Mouse (Mus musculus) layer of hippocampus, adult 18-20 months (tissue): ENCODE results near the gene Ypel3. TPM values are rescaled to one million over a fixed set of nuclear protein-coding genes. Genes with fewer than 3 reads are reported as not detected.
"Not testable (repeated sequence)": the region's sequence is repeated elsewhere in the genome, so short reads cannot be mapped to it uniquely, and the experiment has no call there.

Source experiments
- DNase-seq, 2 experiments: peaks; one replicate each; pipeline ENCODE4 v3.0.0; 2022; ENCODE audit warnings: low spot score in 2 of 2
- total RNA-seq, 2 experiments: library from RNA; stranded (reverse); gene quantifications; 2 replicates each; pipeline ENCODE4 v1.2.3; 2021

Gene Ypel3
- total RNA-seq, 2 experiments from 2014 or later: 286 to 300 TPM

DNA sequence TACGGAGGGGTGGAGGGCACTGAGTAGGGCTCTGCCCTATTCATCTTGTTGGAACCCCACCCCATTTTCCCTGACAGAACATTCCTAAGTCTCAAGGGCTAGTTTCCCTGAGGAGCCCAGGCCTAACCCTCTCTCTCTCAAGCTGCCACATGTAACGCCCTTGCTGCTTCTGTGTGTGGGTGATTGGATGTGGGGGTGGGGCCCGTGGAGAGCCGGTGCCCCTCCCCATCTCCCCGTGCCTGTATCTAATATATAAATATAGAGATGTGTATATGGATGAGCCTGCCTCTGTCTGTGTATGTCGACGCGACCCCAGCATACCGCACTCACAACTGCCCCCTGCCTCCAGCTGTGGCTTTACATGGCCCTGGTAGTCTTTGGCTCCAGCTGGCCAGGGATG lies 11.2 kb upstream of the Ypel3 start:
- DNase-seq: no peak

DNA sequence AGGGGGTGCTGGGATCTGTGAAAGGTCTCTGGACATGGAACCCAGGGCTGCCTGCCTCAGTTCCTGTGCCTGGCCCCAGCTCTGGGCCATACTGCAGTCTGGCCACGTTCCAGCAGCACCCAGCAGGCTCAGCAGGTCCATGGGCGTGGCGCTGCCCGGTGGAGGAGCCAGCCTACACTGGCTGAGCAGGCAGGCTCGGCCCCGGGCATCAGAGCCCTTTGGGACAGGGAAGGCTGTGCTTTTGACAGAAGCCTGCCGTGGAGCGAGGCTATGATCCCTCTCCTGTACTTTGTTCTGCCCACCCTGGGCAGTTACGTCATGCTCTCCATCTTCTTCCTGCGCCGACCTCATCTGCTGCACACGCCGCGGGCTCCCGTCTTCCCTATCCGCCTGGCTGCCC lies 10.6 kb upstream of the Ypel3 start, which contains the start of gene Gdpd3:
Gdpd3 (plus strand) TSS at position 134 of the 400 bp plus-strand sequence.
- DNase-seq: no peak

DNA sequence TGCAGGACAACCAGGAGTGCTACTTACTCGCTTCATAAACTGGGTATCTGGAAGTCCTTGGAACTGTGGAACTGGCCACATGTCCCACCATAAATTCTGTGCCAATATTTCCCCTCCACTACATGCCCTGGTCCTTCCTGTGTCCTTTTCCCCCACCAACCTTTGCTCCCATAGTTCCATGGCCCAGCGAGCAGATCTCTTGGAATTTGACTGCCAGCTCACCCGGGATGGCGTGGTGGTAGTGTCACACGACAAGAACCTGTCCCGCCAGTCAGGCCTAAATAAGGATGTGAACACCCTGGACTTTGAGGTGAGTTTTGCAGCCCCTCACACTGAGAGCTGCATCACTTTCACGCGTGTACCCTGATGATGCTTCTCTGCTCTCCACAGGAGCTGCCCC lies 9.8 kb upstream of the Ypel3 start:
- DNase-seq: no peak

DNA sequence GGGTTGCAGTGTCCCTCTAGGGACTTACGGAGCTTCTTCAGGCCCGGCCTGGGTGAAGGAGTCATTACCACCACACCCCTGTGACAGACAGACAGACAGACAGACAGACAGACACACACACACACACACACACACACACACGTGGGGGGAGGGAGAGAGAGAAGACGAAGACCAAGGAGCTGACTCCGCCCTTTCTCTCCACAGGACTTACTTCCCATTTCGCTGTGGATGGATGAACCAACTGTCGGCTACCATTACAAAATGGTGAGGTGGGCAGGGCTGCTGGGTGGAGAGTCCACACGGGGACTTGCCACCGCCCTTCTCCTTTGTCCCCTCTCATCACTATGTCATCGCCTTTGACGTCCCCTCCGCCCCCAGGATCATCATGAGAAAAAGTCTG lies 6.0 kb upstream of the Ypel3 start:
- no peak for DNase-seq

DNA sequence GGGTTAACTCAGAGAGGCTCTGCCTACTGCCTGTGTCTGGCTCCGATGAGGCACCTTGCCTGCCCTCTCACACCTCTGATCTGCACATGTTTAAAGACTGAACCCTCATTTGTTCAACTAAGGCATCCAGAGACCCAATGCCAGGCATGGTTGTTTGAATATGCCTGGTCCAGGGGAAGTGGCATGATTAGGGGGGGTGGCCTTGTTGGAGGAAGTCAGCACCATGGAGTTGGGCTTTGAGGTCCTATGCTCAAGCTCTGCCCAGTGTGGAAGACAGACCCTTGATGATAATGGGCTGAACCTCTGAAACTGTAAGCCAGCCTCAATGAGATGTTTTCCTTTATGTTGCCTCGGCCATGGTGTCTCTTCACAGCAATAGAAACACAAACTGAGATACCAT lies 3.4 kb upstream of the Ypel3 start:
- DNase-seq: no peak

DNA sequence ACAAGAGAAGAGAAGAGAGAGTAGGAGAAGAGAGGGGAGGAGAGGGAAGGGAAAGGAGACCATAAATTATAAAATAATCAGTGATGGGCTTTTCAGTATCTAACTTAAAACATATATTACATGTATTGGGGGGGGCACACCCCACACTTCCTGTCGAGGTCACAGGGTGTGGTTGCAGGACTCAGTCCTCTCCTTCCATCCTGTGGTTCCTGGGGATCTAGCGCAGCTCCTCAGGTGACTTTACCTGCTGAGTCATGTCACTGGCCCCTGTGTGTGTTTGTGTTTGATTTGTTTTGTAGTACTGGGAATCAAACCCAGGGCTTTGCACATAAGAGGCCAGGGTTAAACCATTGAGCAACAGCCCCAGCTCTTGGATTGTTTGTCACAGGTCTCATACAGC lies 2.3 kb upstream of the Ypel3 start:
- DNase-seq: no peak

DNA sequence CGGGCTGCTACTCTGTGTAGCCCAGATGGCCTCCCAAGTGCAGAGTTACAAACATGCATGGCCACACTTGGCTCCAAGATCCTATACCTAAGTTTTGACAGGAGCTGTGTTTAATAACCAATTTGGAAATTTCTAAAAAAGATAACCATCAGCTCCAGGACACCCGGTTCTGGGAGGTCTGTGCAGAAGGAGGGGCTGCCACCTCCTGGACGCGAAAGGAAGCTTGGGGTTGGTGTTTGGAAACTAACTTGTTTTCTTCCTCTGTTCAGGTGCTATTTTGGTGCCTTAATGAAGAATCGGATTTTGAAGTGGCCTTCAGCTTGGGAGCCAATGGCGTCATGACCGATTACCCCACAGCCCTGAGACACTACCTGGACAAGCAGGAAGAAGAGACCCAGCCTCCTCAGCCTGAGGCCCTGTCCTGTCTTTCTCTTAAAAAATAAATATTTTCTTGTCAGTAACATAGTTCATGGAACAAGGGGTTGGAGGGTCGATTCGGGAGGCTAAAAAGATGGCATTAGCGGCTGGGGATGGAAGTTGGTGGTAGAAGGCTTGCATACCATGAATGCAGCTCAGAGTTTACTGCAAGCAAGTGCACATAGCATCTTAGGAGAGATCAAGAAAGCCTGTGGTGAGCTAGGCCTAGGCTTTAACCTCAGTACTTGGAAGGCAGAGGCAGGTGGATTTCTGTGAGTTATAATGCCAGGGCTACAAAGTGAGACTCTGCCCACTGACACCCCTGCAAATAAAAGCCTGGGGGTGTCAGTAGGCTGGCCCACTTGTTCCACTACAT lies 1.4 kb upstream of the Ypel3 start:
- DNase-seq: no peak

DNA sequence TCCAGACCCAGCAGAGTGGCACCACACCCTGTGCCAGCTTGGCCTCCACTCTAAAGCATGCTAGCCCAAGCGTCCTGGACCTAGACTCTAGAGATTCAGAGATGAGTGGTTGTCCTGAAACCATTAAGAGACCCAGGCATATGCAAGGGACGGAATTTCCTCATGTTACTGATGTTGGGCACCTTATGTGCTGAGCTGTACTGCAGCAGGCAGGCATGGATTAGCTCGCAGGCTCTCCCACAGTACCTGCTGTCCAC lies 849 bp upstream of the Ypel3 start:
- DNase-seq: no peak

DNA sequence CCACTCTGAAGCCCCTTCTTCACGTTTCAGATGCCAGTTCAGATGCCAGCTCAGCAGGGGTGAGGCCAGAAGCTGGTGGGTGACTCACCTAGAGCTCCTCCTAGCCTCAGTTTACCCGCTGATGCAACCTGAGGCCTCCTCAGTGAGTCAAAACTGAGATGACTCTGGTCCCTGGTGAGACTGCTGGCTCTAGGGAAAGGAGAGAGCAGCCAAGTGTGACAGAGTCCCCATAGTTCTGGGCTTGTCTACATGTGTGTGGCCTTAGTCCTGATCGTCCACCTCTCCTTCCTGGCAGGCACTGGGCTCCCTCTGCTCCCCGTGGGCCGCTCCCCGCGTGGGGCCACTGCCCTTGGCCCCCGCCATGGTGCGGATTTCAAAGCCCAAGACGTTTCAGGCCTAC lies 721 bp downstream of the Ypel3 start:
- DNase-seq: no peak

DNA sequence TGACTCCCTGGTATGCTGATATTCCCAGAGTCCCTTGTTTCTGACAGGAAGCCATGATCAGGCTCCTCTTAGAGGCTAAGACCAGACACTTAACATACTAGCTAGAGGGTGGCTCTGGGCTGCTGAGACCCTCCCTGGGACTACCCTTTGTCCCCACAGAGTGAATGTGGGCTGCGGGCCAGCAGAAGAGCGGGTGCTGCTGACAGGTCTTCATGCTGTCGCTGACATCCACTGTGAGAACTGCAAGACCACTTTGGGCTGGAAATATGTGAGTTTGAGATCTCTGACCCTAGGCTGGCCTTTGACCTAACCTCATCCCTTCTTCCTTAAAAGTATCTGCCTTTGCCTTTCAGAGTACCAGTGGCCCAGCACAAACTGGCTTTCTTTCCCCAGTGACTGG lies 1.4 kb downstream of the Ypel3 start:
- DNase-seq: no peak

DNA sequence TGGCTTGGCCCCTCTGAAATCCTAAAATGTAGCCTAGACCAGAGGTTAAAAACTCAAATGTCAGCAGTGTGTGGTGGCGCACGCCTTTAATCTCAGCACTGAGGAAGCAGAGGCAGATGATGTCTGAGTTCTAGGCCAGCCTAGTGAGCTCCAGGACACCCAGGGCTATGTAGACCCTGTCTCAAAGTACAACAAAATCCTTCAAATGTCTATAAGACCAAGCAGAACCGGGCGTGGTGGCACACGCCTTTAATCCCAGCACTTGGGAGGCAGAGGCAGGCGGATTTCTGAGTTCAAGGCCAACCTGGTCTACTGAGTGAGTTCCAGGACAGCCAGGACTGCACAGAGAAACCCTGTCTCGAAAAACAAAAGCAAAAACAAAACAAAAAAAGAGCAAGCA lies 2.3 kb downstream of the Ypel3 start:
- not testable (repeated sequence) for DNase-seq

DNA sequence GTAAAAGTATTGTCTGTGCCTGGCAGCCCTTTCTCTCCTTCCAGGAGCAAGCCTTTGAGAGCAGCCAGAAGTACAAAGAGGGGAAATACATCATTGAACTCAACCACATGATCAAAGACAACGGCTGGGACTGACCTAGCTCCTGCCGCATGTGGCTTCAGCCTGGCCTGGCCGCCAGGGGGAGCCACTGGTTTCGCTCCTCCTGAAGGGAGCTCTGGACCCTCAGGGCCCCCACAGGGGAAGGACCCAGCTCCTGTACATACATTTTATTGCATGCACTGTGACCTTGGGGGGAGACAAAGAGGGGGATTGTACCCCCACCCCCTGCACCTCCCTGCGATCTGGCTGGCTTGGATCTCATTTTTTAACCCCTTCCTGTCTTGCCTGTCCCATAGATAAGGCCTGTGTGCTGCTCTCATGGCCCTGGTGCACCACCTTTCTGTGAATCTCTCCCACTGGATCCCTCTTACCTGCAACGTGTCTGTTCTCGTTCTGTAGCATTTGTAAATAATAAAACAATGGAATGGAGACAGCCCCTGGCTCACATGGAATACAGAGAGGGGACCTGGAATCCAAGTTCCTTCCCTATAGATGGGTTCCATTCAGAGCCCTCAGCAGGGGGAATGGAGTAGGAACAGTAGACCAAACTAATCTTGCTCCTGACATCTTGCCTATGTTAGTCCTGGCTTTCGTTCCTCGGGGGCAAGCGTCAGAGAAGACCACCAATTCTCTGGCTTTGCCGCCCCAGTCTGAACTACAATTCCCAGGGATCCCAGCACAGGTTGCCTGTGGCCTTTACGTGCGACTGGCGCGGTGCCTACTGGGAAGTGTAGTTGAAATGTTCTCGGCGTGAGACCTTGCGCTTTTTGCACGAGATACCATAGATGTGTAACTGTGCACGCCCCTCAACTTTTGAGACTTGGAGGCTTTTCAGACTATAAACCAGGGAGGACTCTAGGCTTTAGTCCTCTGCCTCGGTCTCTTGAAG lies 3.5 kb downstream of the Ypel3 start:
- DNase-seq: peak; percentile 76 to 89

DNA sequence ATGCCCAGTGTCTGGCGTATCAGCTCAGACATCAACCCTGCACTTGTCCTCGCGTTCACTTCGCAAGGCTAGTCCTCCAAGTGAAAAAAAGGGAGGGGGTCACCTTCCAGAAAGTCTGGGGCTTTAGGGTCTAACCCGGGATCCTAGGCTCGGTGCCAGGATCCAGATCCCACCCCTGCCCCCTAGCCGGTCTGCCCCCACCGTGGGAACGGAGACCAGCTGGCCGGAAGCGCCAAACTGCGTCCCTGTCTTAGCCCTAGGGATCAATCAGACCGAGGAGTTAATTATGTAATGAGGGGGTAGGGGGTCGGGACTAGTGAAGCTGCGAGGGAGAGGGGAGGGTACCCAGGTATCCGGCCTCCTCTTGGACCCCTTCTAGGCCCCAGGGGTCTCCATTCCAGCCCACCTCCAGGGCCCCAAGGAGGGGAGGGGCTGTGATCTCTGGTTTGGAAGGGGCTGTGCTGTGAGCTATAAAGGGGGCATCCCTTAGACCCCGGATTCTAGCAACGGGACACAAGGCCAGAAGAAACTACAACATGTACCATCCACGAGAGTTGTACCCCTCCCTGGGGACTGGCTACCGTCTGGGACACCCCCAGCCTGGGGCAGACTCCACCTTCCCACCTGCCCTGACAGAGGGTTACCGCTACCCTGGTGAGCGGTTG lies 4.3 kb downstream of the Ypel3 start, which contains the start of gene Tbx6:
Tbx6 (plus strand) TSS at position 513 of the 665 bp plus-strand sequence.
- no peak for DNase-seq

DNA sequence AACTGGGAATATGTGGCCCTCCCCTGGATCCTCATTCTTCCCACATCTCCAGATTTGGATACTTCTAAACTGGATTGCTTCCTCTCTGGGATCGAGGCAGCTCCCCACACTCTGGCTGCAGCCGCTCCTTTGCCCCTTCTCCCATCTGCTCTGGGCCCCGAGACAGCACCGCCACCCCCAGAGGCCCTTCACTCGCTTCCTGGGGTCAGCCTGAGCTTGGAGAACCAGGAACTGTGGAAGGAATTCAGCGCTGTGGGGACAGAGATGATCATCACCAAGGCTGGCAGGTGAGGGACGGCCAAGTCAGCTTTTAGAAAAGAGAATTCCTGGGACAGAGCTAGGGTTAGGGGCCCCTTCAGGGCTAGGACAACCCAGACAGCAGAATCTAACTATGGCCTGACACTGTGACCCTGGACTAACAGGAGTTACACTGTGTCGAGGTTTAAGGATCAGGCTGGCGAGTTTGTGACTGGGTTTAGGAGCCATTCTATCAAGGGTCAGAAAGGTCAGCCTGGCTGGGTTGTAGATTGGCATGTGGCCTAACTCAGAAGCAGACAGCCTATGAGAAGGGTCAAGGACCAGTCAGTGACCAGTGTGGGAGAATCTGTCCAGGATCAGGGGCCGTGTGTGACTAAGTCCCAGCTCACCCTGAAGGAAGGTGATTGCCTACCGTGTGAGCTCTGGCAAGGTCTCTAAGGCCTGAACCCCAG lies 5.1 kb downstream of the Ypel3 start:
- DNase-seq: no peak

DNA sequence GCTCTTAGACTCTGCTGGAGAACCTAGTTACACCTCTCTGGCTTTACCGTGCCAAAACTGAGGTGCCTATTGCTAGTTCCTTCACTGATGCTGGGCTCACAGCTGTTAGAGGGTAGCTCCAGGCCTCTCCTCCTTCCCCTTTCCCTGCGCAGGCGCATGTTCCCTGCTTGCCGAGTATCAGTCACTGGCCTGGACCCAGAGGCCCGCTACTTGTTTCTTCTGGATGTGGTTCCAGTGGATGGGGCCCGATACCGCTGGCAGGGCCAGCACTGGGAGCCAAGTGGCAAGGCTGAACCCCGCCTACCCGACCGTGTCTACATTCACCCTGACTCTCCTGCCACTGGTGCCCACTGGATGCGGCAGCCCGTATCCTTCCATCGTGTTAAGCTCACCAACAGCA lies 5.9 kb downstream of the Ypel3 start:
- no peak for DNase-seq

DNA sequence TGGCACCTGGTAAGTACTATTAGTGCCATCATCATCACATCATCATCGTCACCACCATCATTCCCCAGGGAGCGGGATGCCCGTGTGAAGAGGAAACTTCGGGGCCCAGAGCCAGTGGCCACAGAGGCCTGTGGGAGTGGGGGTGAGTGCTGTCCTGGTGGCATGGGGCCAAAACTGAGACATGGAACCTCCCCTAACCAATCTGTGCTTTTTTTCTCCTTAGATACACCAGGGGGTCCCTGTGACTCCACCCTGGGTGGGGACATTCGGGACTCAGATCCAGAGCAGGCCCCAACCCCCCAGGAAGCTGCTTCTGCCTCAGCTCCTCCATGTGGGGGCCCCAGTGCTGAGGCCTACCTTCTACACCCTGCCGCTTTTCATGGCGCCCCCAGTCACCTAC lies 7.7 kb downstream of the Ypel3 start:
- no peak for DNase-seq

DNA sequence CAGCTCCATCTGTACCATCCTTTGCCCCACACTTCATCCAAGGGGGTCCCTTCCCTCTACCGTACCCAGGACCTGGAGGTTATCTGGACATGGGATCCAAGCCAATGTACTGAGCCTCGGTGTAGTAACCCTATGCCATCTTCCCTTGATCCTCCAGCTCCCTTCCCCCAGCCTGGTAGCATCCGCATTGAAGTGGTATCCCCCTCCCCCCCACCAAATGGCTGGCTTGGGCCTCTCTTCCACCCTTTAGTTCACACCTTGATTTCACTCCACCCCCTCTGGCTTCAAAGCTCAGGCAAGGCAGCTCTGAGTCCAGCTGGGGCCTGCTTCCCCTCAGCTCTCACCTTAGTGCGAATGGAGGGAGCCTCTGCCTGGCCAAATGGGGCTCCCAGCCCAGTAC lies 8.3 kb downstream of the Ypel3 start:
- DNase-seq: no peak

DNA sequence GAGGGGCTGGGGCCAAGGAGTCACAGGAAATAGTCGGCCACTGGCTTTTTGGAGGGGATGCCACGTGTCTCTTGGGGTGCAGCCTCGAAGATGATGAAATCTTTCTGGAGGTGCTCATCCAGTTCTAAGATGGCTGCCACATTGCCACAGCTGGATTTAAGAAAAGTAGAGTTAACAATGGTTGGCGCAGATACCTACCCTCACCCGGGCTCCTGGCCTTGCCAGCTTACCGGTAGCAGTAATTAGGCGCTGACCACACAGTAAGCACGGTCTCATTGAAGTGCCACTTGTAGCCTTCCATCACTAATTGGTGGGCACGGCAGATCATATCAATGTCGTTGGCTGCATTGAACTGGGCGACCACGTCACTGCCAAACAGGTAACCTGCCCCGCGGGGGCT lies 9.4 kb downstream of the Ypel3 start:
- no peak for DNase-seq

DNA sequence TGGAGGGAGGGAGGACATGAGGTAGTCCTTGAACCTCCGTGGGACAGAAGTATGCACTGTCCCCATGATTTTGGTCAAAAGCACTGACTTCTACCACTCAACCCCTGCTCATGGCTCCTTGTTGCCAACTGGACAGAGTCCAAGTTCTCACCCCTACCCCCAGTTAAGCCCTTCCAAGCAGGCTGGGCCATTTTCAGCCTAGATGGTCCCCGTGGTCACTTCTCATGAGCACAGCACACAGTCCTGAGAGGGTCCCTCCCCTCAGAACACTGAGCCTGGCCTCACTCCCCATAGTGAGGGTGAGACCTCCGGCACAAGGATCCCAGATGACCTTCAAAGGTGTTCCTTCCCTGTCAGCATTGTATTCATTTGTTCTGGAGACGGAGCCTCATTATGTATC lies 12.4 kb downstream of the Ypel3 start:
- no peak for DNase-seq

DNA sequence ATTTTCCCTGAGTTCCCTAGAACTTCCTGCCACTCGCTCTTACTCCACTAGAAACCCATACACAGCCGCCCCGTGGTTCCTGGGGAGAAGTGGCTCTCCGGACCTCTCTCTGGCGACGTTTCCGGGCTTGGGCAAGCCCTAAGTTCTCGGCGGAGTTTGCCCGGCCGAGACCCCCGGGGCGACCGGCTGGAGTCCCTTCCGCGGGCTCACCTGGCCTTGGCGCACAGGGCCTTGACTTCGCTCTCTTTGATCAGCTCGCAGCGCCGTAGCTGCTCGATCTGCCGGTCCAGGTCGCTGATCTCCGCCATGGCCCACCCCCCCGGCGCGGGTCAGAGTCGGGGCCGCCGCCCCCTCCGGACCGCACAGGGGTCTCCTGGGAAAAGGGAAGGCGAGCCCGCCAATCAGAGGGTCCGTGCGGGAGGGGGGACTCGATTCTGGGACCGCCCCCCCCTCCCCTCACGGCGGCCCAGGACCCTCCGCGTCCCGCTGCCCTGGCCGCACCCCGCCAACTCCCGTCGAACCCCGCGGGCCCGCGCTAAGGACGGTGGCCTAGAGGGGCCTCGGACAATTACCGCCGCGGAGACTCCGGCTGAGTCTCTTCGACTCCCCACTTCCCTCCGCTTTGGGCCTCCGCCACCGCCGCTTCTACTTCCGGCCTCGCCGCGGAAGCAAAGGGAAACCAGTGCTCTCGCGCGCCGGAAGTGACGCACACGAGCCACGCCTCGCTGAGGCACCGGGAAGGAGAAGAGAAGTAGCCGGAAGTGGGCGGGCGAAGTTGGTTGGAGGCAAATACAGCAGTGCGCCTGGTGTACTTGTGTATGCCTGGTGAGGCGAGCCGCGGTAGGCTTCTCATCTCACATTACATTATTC lies 15.3 kb downstream of the Ypel3 start, which contains the start of gene Ppp4c:
Ppp4c (minus strand) TSS at position 646 of the 870 bp plus-strand sequence.
- peak; percentile 95 to 97 for DNase-seq
